Mouse (Mus musculus): ENCODE measurements around the gene Pqlc2. TPM values are rescaled to one million over a fixed set of nuclear protein-coding genes. Genes with fewer than 3 reads are reported as not detected.

Gene Pqlc2
- 10 to 100 TPM; 12.6 to 13.0 TPM for total RNA-seq (2021)

- DNase-seq (ENCODE audit: low spot score in 2 of 2) = peak; percentile 97 to 98
- intact Hi-C loops (cut with DNase I) = loop anchor here (1.0 kb wide), 2 partner anchors 42 to 118 kb away; partner anchors contain the start of genes Capzb, Emc1, Mrto4 and Ubr4
Measured at GRCm38 (mm10) chr4:139310171-139310898, at the start of gene Pqlc2, which contains the start of gene Akr7a5. Gene Pqlc2, minus strand, starts transcription at chr4:139310708. Gene Akr7a5, plus strand, starts transcription at chr4:139310744.

GRCm38 (mm10) chr4:139357211-139357610 is 46.7 kb upstream of the Pqlc2 start:
- no peak for DNase-seq (ENCODE audit: low spot score in 2 of 2)
- intact Hi-C loops (cut with DNase I) = no loop called here

DNA sequence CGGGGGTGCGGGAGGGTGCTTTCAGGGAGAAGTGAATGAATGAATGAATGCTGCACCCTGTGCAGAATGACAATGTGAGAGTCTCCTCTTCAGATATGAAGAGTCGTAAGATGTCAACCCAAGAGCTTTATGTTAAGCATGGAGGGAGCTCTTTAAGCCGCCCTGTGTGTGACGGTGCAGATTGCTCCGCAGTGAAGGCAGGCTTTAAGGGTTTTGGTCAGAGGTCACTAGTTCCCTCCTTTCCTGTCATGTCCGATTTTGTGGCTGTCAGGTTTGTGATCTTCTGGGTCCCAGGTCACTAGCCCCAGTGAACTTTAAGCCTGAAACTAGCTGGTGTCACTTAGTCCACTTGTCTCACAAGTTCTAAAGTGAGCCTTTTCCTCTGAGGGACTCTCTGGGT is 42.3 kb upstream of the Pqlc2 start:
- intact Hi-C loops (cut with DNase I) = loop anchor here (1.0 kb wide), 2 partner anchors 27 to 43 kb away; partner anchors contain the start of genes Akr7a5 and Pqlc2
- DNase-seq (ENCODE audit: low spot score in 2 of 2) = no peak

DNA sequence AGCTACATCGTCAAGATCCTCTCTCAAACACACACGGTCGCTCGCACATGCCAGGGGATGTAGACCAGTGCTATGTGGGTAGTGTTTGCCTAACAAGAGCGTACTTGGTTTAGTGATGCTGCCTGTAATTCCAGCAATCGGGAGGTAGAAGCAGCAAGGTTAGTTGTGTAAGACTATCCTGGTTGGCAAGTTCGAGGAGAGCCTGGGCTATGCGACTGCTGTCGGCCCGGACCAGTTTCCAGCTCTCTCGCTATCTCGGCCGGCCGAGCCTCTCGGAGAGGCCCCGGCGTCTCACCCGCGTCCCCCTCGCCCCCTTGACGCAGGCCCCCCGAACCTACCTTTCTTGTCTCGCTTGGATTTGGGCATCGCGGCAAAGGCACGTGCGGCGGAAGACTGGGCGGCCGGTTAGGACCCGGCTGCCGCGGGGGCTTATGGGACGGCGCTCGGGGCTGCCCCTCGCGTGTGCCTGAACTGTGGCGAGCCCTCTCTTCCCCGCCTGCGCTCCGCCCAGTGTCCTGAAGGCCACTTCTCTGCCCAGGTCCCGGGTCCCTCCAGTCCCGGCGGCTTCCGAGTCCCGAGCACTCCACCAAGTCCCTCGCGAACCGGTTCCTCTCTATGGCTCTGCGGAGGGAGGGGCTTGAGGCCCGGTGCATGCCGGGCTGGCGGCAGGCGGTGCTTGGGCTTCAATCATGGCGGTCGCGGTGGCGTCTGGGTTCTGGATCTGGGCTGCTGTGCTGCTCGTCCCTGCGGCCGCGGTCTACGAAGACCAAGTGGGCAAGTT is 41.6 kb upstream of the Pqlc2 start, which contains the start of the genes Mrto4, Emc1 and Ubr4:
Gene Mrto4 (minus strand): TSS at position 646 of the 781 bp plus-strand sequence.
Gene Emc1 (plus strand): TSS at position 657 of the 781 bp plus-strand sequence.
Gene Ubr4 (plus strand): TSS at position 679 of the 781 bp plus-strand sequence.
- peak; percentile 88 to 89 for DNase-seq (ENCODE audit: low spot score in 2 of 2)
- intact Hi-C loops (cut with DNase I) = loop anchor here (1.0 kb wide), 2 partner anchors 28 to 42 kb away; partner anchors contain the start of genes Akr7a5 and Pqlc2

- DNase-seq (ENCODE audit: low spot score in 2 of 2) = no peak
- intact Hi-C loops (cut with DNase I) = no loop called here
Measured at GRCm38 (mm10) chr4:139345416-139346019, 35.0 kb upstream of the Pqlc2 start.

DNA sequence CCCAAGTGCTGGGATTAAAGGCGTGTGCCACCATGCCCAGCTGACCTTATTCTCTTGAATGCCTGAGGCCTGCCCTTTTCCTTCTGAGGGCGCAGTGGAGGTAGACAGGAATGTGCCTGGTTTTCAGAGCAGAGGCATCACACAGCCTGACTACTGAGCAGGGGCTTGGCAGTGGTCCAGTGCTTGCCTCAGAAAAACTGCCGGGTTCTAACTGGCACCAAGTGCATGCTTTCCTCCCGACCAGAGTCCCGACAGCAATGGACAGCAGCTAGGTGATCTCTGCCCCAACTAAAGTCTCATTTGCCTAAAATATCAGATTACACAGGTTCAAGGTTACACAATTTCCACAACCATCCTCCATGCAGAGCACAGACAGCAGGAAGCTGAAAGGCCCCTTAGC is 33.2 kb upstream of the Pqlc2 start:
- DNase-seq (ENCODE audit: low spot score in 2 of 2) = peak; percentile 34 to 48
- intact Hi-C loops (cut with DNase I) = no loop called here

DNA sequence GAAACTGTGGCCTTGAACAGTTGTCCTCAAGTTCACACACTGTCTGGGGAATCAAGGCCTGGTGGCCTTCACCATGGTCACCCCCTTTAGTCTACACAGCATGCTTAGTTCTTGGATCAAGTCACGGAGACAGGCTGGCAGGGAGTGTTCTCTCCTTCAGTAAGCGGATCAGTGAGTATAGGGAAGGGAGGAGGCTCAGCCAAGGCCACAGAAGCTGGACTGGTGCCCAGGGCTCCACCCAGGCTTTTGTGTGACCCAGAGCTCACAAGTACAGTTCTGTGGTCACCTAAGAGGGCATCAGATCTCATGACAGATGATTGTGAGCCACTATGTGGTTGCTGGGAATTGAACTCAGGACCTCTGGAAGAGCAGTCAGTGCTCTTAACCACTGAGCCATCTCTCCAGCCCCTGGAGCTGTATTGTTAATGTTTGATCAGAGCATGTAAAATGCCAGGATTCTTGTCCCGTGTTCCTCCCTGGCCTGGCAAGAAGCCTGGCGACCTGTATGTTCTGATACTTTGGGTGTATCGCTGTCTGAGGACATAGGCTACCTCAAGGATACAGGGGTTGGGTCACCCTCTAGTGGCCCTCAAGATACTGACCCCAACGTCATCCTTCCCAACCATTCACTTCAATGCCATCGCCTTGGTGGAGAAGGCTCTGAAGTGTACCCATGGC is 31.2 kb upstream of the Pqlc2 start:
- DNase-seq (ENCODE audit: low spot score in 2 of 2) = no peak
- intact Hi-C loops (cut with DNase I) = no loop called here

GRCm38 (mm10) chr4:139340835-139341234 is 30.3 kb upstream of the Pqlc2 start:
- no peak for DNase-seq (ENCODE audit: low spot score in 2 of 2)
- intact Hi-C loops (cut with DNase I) = no loop called here

GRCm38 (mm10) chr4:139338145-139338544 is 27.6 kb upstream of the Pqlc2 start:
- intact Hi-C loops (cut with DNase I) = no loop called here
- DNase-seq (ENCODE audit: low spot score in 2 of 2) = no peak

- intact Hi-C loops (cut with DNase I) = no loop called here
- DNase-seq (ENCODE audit: low spot score in 2 of 2) = peak; percentile 39
Measured at GRCm38 (mm10) chr4:139336822-139337483, 26.4 kb upstream of the Pqlc2 start.

GRCm38 (mm10) chr4:139335507-139335906 is 25.0 kb upstream of the Pqlc2 start:
- intact Hi-C loops (cut with DNase I) = no loop called here
- DNase-seq (ENCODE audit: low spot score in 2 of 2) = no peak

GRCm38 (mm10) chr4:139334631-139335295 is 24.3 kb upstream of the Pqlc2 start:
- no peak for DNase-seq (ENCODE audit: low spot score in 2 of 2)
- intact Hi-C loops (cut with DNase I) = loop anchor here (5.0 kb wide), 1 partner anchor 247 kb away; no protein-coding TSS in a partner anchor

DNA sequence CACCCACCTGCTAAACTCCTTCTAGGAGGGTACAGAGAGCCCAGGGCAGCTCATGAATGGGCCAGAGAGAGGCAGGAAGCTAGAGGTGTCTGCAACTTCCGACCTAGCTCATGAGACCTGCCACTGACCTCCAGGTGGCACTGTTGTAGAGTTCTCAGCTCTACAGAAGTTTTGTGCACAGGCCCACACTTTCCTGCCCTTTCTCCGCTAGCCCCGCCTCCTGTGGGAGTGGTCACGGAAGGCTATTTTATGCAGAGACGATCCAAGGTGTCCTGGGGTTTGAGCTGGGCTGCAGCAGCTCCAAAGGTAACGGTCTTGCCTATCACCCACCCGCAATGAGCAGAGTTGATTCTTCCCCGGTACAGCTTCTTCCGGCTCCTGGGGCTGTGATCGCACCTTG is 20.1 kb upstream of the Pqlc2 start:
- no peak for DNase-seq (ENCODE audit: low spot score in 2 of 2)
- intact Hi-C loops (cut with DNase I) = loop anchor here (5.0 kb wide), 1 partner anchor 243 kb away; no protein-coding TSS in a partner anchor

DNA sequence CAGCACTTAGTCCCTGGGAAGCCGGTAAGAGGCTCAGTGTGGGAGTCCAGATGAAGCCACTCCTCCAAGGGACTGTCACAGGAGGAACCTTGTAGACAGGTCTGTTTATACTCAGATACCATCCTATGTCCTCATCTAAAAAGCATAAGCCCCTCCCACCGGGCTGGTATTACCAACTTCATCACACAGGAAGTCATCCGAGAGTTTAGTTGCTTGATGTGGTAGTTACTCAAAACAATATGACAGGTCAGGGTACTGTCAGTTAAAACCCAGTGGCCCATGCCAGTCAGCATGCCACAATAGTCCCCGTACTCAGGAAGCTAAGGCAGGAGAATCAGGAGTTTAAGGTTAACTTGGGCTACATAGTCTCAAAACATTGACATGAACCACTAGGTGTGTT is 9.2 kb upstream of the Pqlc2 start:
- no peak for DNase-seq (ENCODE audit: low spot score in 2 of 2)
- intact Hi-C loops (cut with DNase I) = loop anchor here (10.0 kb wide), 1 partner anchor 395 kb away; no protein-coding TSS in a partner anchor

- DNase-seq (ENCODE audit: low spot score in 2 of 2) = no peak
- intact Hi-C loops (cut with DNase I) = no loop called here
Measured at GRCm38 (mm10) chr4:139318449-139318848, 7.9 kb upstream of the Pqlc2 start.

GRCm38 (mm10) chr4:139312632-139313031 is 2.1 kb upstream of the Pqlc2 start:
- no peak for DNase-seq (ENCODE audit: low spot score in 2 of 2)
- intact Hi-C loops (cut with DNase I) = no loop called here

DNA sequence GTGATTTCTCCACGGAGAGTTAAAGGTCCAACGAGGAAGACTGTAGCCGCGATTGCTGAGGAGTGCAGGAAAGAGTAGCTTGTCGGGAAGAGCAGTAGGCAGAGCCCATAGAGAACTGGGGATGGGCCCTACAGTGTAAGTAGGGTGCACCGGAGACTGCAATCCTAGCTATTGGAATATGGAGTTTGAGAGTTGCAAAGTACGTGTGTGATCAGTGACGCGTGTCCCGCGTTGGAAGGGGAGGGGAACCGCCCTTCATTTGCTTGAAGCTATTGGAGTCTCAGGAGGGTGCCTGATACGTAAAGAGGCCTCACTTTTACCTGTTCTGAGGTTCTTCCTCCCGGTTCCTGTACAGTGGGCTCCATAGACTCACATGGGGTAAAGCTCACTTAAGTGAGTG is 1.2 kb upstream of the Pqlc2 start:
- DNase-seq (ENCODE audit: low spot score in 2 of 2) = no peak
- intact Hi-C loops (cut with DNase I) = no loop called here

Measured in left cerebral cortex, postnatal 25 days (tissue).